Mouse (Mus musculus) layer of hippocampus, adult 2 months (tissue): ENCODE measurements around the gene Usp29. TPM values are rescaled to one million over a fixed set of nuclear protein-coding genes. Genes with fewer than 3 reads are reported as not detected.

ENCODE experiments used
- DNase-seq, 2 experiments: peaks; one replicate each; pipeline ENCODE4 v3.0.0; 2022; ENCODE audit warnings: low spot score in 2 of 2
- H3K27ac ChIP-seq: fragments of 200-600 bp; 2 replicates; pipeline ENCODE4 v1.8.1; 2022
- H3K4me3 ChIP-seq: fragments of 200-600 bp; 2 replicates; pipeline ENCODE4 v1.8.1; 2022; ENCODE audit warnings: mild to moderate bottlenecking
- CTCF ChIP-seq: fragments of 200-600 bp; conservative IDR thresholded peaks from 2 replicates; pipeline ENCODE4 v1.8.1; 2022; ENCODE audit warnings: antibody characterized with exemption, mild to moderate bottlenecking, moderate library complexity
- long read RNA-seq, 2 experiments: library from polyadenylated mRNA; stranded (forward); transcript quantifications; one replicate each; pipeline ENCODE4 v2.0.0; 2021; ENCODE audit warnings: borderline mapping rate in 2 of 2
- total RNA-seq, 2 experiments: library from RNA; stranded (reverse); gene quantifications; 2 replicates each; pipeline ENCODE4 v1.2.3; 2021

The Usp29 gene
- 10 to 100 TPM; 29.7 to 31.6 TPM for total RNA-seq
- long read RNA-seq, experiment 1, partial matches to known transcripts = 0 of 8 reads
- long read RNA-seq, experiment 1, other reads (novel, unspliced or antisense) = 7 of 8 reads
- long read RNA-seq, experiment 2, partial matches to known transcripts = 0 of 14 reads
- long read RNA-seq, experiment 2, other reads (novel, unspliced or antisense) = 12 of 14 reads

DNA sequence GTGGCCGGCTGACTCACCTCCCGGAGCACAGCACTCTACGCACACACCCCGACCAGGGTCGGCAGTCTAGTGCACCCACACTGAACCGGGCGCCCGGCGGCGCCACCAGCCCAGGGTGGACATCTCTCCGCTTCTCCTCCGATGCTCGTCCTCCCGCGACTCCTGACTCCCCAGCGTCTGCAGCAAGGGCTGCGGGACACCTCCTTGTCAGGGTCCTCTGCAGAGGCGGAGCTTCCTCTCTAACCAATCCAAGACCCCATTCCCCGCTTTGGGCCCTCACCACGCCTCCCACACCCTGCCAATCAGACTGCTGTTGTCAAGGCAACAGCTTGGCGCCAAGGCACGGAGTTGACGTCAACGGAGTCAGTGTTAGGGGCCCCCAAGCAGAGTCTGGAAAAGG lies at the start of gene Usp29, which contains the start of gene Peg3:
Usp29 (plus strand) TSS at position 338 of the 400 bp plus-strand sequence.
Peg3 (minus strand) TSS at position 191 of the 400 bp plus-strand sequence.
- peak; percentile 15; the same call in 1 of the 2 replicates for TF ChIP-seq CTCF
- H3K4me3 ChIP-seq = peak within 1 kb of the TSS; percentile 79
- DNase-seq = peak; percentile 89 to 93
- H3K27ac ChIP-seq = peak within 1 kb of the TSS; percentile 95

DNA sequence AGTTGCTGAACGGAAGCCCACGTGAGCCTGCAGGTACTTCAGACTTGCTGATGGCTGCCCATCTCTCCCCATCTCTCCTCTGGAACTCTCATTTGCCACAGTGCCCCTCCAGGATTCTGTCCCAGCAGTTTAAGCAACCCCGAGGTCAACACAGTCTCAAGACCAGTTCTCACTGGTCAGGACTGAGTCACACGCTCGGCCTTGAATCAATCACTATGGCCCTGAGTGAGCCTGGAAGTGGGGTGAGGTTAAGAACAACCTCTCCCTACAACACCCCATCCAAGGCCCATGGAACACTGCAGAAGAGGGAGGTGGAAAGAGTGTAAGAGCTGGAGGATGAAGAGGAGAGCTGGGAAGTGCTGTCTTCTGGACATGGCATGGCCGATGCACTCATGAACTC lies 44.9 kb upstream of the Usp29 start:
- Histone ChIP-seq H3K27ac (no peak overlapping the region), H3K4me3 (no peak overlapping the region)
- no peak for DNase-seq
- no peak for TF ChIP-seq CTCF

DNA sequence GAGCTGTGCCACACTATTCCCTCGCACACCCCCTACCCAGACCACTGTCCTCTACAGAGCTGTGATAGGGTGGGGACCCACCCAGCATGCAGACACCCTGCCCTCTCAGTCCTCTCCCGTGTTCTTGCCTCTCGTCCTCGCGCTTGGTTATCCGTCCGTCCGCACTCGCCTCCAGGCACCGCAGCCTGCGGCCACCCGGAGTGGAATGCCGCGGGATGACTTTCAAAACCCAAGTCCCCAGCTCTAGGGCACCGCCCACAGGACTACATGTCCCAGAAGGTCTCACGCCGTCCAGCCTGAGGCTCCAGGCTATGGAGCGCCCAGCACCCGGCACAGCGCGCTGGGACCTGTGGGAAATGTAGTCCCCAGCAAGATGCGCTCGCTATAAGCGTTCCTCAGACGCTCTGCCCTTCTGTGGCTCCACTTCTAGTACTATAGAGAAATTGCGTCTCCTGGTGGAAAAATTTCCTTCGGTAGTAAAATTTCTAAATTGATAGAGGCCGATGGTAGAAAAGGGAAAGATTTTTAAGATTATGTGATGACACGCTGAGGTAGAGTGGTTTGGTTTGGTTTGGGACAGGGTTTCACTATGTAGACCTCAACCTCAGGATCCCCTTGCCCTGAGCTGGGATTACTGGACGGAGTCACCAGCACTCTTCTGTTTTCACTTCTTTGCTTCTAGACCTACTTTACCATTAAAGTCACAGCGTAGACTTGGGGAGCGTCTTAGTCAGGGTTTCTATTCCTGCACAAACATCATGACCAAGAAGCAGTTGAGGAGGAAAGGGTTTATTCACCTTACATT lies 33.9 kb upstream of the Usp29 start, which contains the start of gene Zim1:
Zim1 (minus strand) TSS at position 210 of the 805 bp plus-strand sequence.
- peak; percentile 74 for TF ChIP-seq CTCF
- DNase-seq = peak; percentile 89 to 92
- peak within 1 kb of the TSS; percentile 68 for H3K4me3 ChIP-seq
- no peak within 1 kb of the TSS for H3K27ac ChIP-seq

DNA sequence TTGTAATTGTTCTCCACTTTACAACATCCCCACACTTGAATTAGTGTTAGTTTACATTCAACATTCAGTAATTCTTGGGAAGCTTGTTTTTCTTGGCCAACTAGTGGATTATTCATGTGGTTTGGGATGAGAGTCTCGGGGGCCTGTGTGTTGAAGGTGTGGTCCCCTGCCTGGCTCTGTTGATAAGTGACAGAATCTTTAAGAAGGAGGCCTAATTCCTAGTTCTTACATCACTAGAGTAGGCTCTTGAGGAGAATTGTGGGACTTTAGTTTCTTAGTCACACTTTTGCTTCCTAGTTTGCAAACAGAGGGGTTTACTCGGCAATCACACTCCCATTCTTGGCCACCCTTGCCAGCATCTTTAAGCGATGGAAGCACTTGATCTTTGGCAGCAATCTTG lies 31.1 kb upstream of the Usp29 start:
- no peak for TF ChIP-seq CTCF
- no peak for DNase-seq
- Histone ChIP-seq H3K4me3 (no peak overlapping the region), H3K27ac (no peak overlapping the region)

DNA sequence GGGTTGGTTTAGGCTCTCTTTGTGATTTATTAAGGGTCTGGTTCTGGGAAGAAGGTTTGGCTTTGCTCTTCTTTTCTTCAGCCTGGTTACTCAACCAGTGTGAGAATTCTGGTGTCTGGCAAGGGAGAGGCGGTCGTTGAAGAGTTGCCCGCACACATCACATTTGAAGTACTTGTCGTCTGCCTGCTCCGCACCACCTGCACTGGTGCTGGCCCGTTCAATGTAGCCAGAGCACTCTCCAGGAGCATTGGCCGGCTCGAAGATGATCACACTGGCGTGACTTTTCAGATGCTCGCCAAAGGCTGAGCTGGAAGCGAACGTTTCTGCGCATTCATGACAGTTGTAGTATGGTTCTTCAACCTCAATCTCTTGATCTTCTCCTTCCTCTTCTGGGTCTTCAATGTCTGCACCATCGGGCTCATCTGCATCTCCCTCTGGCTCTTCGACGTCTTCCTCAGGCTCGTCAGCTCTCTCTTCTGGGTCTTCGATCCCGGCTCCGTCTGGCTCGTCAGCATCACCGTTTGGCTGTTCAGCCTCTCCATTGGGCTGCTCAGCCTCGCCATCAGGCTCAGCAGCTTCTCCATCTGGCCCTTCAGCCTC lies 22.9 kb upstream of the Usp29 start:
- DNase-seq = no peak
- H3K4me3 ChIP-seq = no peak overlapping the region
- H3K27ac ChIP-seq = peak overlapping the region; percentile 32; the same call in 1 of the 2 replicates
- no peak for TF ChIP-seq CTCF

DNA sequence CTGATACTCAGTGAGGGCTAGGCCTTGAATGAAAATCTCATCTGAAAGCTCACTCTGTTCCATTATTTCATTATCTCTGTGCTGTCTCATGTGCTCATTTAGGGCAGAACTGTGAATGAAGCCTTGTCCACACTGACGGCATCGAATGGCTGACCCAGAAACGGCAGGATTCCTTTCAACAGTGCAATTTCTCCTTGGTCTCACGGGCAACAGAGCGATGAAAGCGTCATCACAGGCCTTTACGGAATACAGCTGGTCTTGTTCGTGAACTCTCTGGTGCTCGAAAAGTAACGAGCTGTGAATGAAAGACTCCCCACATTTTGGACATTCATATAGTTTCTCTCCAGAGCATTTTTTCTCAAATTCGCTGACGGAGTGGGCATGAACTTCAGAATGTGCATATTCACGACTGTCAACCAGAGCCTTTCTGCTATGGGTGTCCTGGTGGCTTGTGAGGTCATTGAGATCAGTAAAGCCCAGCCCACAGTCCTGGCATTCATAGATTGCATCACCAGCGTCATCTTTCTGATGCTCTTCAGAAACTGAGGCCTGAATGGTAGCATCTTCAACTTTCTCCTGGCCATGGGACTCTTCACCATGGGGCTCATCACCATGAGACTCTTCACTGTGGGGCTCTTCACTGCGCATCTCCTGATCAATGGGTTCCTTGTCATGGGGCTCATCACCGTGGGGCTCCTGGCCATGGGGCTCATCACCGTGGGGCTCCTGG lies 21.8 kb upstream of the Usp29 start:
- TF ChIP-seq CTCF = no peak
- no peak for DNase-seq
- H3K27ac ChIP-seq = 0 out of 2 replicates have a peak overlapping the region, but pooled peaks have one; percentile 32
- no peak overlapping the region for H3K4me3 ChIP-seq

DNA sequence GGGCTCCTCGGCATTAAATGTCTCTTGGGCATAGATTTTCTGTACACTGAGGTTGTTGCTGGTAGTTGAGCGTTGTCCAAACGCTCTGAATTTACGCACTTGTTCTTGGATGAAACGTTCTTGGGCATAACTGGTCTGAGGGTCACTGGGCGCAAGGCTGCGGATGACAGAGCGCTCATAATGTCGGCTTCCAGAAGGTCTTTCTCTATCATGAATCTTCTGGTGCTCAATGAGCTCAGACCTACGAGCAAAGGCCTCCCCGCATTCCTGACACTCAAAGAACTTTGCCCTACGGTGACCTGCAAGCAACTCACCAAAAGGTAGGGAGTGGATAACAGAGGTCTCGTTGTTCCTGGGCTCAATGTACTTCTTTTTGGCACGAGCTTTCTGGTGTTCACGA lies 21.0 kb upstream of the Usp29 start:
- no peak for TF ChIP-seq CTCF
- Histone ChIP-seq H3K4me3 (no peak overlapping the region), H3K27ac (no peak overlapping the region)
- no peak for DNase-seq

DNA sequence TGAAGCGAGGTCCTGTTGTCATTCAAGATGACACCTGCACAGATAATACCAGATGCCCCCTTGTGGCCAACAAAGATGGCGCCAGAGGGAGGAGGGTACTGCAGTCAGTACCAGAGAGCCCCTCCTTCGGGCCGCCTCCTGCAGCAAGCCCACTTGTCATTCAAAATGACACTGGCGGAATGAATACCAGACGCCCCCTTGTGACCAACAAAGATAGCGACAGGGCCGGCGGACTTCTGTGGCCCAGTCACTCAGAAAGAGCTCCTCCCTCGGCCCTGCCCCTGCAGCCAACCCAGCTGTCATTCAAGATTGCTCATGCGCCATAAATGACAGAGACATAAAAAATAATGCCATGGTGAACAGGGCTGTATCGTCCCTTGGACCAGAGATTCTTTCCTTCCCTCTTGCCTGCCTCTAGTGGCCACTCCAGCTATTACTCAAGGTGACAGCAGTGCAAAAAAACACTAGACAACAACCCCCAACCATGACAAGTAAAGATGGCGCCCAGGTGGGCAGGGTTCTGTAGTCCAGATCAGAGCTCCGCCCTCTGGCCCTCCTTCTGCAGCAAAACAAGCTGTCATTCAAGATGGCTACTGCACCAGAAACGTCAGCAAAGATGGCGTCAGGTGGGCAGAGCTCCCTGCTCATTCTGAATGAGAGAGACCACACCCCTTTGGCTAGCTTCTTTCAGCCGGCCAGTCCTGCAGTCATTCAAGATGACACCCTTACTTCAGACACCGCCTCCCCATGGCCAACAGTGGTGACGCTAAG lies 2.8 kb upstream of the Usp29 start:
- Histone ChIP-seq H3K4me3 (peak overlapping the region; percentile 52), H3K27ac (peak overlapping the region; percentile 94)
- peak; percentile 82 to 93 for DNase-seq
- peak; percentile 81 for TF ChIP-seq CTCF

DNA sequence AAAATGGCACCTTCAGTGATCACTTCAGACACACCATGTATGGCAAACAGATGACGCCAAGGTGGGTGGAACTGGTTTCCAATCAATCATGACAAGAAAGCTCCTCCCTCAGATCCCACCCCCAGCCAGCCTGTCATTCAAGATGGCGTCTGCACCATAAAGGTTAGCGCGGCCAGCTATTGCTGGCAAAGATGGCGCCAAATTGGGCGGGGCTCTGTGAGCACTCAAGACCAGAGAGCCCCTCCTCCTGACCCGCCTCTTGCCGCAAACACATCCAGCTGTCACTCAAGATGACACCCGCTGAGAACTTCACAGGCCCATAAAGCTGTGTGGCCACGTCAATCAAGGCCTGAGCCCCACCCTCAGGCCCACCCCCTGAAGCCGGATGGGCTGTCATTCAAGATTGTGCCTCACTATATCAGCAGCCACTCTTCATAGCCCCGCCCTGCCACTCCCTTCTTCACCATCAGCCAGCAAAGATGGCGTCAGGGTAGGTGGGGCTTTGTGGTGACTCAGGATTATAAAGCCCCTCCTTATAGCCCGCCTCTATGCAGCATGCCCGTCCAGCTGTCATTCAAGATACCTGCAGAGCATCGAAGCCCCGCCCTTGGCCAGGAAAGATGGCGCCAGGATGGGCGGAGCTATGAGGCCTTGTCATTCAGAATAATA lies 2.0 kb upstream of the Usp29 start:
- TF ChIP-seq CTCF = no peak
- peak overlapping the region; percentile 94 for H3K27ac ChIP-seq
- H3K4me3 ChIP-seq = peak overlapping the region; percentile 63
- DNase-seq = peak; percentile 90 to 96

DNA sequence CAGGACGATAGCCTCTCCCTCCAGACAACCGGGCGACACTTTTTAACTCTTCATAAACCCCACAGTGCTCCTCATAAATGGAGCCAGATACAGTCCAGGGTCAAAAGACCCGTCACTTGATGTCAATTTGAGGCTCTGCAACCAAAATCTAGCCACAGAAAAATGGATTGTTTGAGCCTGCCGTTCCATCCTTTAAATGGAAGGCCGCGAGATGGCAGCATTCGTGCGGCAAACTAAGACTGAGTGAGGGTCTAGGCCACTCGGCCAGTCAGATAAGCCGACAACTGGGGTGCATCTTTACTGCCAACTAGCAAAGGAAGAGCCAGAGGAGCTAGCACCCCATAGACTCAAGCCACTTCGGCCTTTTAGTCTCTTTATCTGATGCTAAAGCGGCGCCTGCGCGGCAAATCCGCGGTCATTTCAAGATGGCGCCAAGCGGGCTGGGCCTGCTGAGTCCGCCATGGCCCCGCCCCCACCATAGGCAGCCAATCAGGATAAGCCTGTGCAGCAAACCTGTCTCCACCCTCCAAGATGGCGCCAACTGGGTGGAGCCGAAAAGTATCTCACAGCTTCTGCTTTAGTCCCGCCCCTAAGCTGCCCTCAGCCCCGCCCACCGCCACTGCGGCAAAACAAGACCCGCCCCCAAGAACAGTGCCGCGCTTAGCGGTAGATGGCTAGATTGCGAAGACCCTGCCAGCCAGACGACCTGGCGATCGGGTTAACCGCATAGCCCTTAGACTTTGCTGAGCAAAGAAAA lies 1.1 kb upstream of the Usp29 start:
- Histone ChIP-seq H3K27ac (peak overlapping the region; percentile 95), H3K4me3 (peak overlapping the region; percentile 79)
- peak; percentile 93 to 97 for DNase-seq
- peak; percentile 57 for TF ChIP-seq CTCF

DNA sequence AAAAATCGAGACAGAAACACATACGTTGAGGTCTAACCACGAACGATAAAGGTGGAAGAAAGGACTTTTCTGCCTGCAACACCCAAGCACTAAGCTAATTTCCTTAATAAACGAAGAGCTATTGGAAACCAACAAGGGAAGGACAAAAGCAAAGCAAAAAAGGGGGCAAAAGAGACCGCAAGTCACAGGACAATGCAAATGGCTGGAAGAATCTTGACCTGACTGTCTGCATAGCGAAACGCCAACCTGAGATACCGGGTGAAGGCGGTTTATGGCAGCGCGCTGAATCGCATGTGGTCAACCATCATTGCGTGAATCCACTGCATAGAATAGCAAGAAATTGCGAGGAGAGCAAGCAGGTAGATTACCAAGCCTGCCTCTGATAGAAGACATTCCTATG lies 423 bp downstream of the Usp29 start:
- peak overlapping the region; percentile 95 for H3K27ac ChIP-seq
- peak in 1 of 2 experiments; percentile 17 for DNase-seq
- no peak for TF ChIP-seq CTCF
- peak overlapping the region; percentile 79 for H3K4me3 ChIP-seq
